Mouse (Mus musculus): Measurements from ENCODE around the gene Lclat1. TPM values are rescaled to one million over a fixed set of nuclear protein-coding genes. Genes with fewer than 3 reads are reported as not detected.

Gene Lclat1
- polyA plus RNA-seq (2012; rRNA removed) = 5.3 and 10.9 TPM in 2 replicates

DNA sequence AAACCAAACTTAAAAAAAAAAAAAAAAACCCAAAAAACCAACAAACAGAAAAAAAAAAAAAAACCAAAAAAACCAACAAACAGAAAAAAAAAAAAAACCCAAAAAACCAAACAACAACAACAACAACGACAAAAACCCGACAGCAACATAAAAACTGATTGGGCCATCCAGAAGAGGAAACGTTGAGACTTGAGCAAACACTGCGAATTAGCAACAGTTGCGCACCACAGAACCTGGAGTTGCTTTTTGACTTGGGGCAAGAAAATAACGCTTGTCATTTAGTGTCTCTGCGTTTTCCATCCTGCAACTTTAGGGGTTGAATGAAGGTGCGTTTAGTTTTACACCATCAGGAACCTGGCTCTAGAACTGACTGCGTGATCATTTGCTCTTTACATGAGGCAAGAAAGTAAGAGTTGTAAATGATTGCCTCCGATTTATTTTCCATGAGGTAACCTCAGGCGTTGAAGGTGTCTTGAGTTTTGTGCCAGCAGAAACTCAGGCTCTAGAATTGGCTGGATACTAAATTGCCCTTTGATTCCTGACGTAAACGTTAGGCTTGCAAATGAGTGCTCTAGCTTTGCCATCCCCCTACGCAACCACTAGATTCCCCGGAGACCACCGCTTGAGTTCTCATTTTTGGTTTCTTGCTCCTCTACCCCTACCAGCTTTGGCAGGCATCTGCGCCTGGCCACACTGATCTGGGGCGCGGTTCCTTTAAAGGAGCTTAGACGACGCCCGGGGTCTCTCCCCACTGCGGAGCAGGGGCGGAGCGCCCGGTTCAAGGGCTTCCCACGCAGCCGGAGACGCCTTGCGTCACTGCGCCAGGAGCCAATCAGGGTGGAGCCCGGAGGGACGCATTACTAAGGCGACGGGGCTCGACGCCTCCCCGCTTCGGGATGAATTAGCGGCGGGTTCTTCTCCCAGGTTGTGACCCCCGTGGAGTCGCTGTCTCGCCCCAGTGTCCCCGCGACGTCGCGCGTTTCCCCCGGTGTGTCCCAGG, at the start of gene Lclat1:
Gene Lclat1 (plus strand): TSS at position 828 of the 1,000 bp plus-strand sequence.

Other genes with a start within 250 kb of the Lclat1 start
- gene Lbh, start 189.7 kb upstream of the Lclat1 start, polyA plus RNA-seq (2012; rRNA removed) = 50.9 and 71.2 TPM in 2 replicates

Data from central nervous system, embryonic 11.5 days (tissue).